Mouse (Mus musculus): ENCODE results near the gene Adam15.

- TF ChIP-seq CTCF (IDR thresholded peaks at IDR 0.05; ENCODE audit: borderline replicate concordance, insufficient read depth, low read length) (no peak), POLR2A (IDR thresholded peaks at IDR 0.05; ENCODE audit: low read depth, low read length) (no peak)
These were observed 12.6 kb downstream of the Adam15 start for GRCm38 (mm10) chr3:89337062-89337720.

All from embryonic fibroblast, embryonic 13.5 days (primary cell).